Mouse (Mus musculus): Measurements from ENCODE around the gene B4galnt1.

Gene B4galnt1

DNA sequence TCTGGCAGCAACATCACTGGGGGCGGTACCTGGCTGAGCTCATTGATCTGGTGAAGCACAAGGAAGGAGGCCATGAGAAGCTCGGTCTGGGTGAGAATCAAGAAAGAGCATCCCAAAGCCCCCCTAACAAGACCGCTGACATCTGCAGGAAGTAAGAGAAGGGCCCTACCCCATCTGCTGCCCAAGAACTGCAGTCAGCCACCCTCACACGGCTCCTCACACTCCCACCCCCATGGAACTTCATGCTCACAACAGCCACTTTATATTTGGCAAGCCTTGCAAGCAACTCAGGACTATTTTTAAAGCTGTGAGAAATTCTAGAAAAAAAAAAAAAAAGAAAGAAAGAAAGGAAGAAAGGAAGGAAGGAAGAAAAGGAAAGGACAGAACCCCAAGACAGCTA lies 43.9 kb downstream of the B4galnt1 start:
- DNase-seq (ENCODE audit: low read depth, low spot score) = no peak

DNA sequence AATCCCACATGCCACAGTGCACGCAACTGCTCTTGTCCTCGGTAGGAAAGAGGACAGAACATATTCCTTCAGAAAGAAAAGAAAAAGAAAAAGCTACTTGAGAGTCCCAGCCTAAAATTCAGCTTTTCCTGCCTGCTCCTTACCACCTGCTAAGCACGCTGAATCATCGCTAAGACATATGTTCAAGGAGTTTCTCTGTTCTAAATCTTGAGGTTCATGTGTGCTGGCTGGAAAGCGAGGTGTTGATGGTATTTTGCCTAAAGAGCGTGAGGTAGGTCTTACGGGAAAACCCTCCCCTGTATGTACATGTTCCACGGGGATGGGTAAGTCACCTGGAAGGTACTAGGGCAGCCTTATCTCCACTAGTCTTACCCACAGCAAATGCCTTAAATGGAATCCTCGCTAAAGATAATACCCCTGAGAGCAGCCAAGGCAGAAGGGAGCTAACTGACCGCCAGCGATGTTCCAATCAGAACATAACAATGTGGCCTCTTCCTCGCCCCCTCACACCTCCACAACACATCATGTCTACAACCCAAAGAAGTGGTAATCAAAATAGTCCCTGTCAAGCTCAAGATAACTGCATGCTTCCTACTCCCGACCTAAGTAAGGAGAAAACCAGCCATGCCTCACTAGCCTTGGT lies 45.0 kb downstream of the B4galnt1 start:
- DNase-seq (ENCODE audit: low read depth, low spot score) = no peak

DNA sequence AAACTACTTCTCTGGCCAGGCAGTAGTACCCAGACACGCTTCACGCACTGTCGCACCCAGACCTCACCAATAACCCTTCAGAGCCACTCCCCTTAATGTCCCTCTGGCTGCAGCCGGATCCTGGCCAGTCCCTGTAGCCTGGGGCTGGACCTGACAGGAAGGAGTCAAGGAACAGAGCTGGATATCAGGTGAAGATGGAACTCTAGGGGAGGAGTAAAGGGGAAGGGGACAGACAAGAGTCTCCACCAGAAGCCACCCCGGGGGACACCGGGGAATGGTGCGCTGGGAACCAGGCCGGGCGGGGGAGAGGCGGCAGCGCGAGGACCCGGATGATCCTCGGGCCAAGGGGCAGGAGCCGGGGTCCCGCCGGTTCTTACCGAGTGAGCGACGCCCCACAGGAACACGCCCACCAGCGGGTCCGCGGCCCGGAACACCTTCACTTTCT lies 46.0 kb downstream of the B4galnt1 start:
- DNase-seq (ENCODE audit: low read depth, low spot score) = no peak

GRCm38 (mm10) chr10:127211414-127211854 lies 46.4 kb downstream of the B4galnt1 start, which contains the start of gene Pip4k2c:
Gene Pip4k2c, minus strand, starts transcription at chr10:127211585.
- DNase-seq (ENCODE audit: low read depth, low spot score) = peak; percentile 74

GRCm38 (mm10) chr10:127213272-127213671 lies 48.2 kb downstream of the B4galnt1 start:
- no peak for DNase-seq (ENCODE audit: low read depth, low spot score)

GRCm38 (mm10) chr10:127213704-127214421 lies 48.8 kb downstream of the B4galnt1 start:
- no peak for DNase-seq (ENCODE audit: low read depth, low spot score)

DNA sequence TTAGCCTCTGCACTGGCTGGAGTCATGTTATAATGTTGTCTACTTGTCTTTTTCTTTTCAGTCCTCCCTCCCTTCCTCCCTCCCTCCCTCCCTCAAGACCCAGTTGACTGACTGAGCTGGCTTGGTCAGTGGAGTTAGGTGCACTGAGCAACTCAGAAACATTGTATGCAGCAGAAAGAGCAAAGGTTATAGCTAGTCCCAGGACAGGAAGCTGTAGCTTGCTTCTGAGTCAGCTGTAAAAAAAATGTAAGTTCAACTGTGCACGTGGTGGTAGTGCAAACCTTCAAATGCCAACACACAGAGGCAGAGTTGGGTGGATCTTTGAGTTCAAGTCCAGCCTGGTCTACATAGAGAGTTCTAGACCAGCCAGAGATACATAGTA lies 49.4 kb downstream of the B4galnt1 start:
- DNase-seq (ENCODE audit: low read depth, low spot score) = no peak

- no peak for DNase-seq (ENCODE audit: low read depth, low spot score)
Observed at GRCm38 (mm10) chr10:127216456-127216855, 51.4 kb downstream of the B4galnt1 start.

DNA sequence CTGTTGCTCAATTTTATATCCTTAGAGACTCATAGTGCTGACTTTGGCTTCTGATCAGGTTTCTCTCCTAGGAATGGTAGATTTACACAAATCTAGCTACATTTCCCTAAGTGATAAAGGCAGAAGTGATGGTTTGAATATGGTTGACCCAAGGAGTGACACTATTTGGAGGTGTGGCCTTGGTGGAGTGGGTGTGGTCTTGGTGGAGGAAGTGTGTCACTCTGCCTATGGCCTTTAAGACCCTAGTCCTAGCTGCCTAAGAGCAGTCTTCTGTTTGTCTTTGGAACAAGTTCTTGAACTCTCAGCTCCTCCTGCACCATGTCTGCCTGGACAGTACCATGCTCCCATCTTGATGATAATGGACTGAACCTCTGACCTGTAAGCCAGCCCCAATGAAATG lies 52.2 kb downstream of the B4galnt1 start:
- DNase-seq (ENCODE audit: low read depth, low spot score) = no peak

DNA sequence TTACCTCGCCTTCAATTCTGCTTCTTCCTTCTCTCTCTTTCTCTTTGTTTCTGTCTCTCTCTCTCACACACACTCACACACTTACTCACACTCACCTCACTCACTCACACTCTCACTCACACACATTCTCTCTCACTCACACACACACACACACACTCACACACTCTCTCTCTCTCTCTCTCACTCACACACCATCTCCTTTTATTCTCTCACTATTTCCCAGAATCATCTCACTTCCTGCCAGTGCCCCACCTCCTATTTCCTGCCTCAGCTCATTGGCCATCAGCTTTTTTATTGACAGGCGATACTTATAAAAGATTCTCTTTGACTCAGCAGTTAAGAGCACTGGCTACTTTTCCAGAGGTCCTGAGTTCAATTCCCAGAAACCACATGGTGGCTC lies 53.3 kb downstream of the B4galnt1 start:
- DNase-seq (ENCODE audit: low read depth, low spot score) = no peak
